Mouse (Mus musculus): Measurements from ENCODE around the gene Phf24. TPM values are rescaled to one million over a fixed set of nuclear protein-coding genes. Genes with fewer than 3 reads are reported as not detected.

Gene Phf24
- polyA plus RNA-seq, 1 experiment: 7.6 TPM

DNA sequence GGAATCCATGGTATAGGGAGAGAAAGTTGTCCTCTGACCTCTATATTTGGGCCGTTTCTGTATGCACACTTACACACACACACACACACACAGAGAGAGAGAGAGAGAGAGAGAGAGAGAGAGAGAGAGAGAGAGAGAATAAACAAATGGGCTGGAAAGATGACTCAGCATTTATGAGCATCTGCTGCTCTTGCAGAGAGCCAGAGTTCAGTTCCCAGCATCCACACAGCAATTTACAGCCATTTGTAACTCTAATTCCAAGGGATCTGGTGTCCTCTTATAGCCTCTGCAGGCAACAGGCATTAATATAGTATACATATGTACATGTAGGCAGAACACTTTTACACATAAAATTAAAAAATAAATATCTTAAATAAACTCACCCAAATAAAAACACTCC lies 12.5 kb upstream of the Phf24 start:
- H3K4me1 ChIP-seq (ENCODE audit: control insufficient read depth, insufficient read depth, low read length): no peaks in the 10 kb centered on the region
- DNase-seq: no peak
- H3K4me3 ChIP-seq (replicated peaks; ENCODE audit: extremely low read depth, low read depth, low read length): no peak overlapping the region
- TF ChIP-seq CTCF (IDR thresholded peaks at IDR 0.05; ENCODE audit: insufficient read depth, low read length) (no peak), POLR2A (IDR thresholded peaks at IDR 0.05; ENCODE audit: borderline replicate concordance, extremely low read depth, low read depth, low read length) (no peak)
- 41% methylated on average over 1 of the region's 1 CpGs for WGBS

DNA sequence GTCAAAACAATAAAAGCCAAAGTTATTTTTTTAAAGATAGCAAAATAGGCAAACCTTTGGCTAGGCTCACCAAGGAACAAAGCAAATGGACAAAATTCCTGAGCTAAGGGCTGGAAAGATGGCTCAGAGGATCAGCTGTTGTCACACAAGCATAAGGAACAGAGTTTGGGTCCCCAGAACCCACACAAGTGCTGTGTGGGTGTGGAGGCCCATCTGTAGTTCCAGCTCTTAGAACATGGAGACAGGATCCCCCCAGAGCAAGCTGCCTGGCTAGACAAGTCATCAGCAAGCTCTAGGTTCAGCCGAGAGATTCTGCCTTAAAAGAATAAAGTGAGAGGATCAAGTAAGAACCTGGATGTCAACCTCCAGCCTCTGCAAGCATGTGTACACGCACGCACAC lies 11.9 kb upstream of the Phf24 start:
- Histone ChIP-seq H3K4me3 (replicated peaks; ENCODE audit: extremely low read depth, low read depth, low read length) (no peak overlapping the region), H3K4me1 (ENCODE audit: control insufficient read depth, insufficient read depth, low read length) (no peaks in the 10 kb centered on the region)
- TF ChIP-seq CTCF (IDR thresholded peaks at IDR 0.05; ENCODE audit: insufficient read depth, low read length): no peak
- no peak for TF ChIP-seq POLR2A (IDR thresholded peaks at IDR 0.05; ENCODE audit: borderline replicate concordance, extremely low read depth, low read depth, low read length)
- no peak for DNase-seq
- WGBS: 83% methylated on average over 3 of the region's 3 CpGs

DNA sequence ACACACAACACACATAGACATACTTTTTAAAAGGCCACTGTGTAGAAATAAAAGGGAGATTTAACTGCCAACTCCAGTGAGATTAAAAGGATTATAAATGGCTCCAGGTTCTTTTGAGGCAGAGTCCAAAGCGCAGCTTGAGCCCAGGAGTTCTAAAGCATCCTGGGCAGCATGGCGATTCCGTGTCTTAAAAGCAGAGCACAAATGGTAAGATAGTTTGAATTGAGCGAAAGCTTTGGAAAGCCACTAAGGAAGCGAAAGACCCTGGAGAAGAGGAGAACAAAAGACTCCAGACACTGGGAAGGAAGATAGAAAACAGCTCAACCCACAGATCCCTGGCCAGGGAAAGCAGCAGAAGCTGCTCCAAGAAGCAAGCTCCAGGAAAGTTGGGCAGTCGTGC lies 11.5 kb upstream of the Phf24 start:
- no peak overlapping the region for H3K4me3 ChIP-seq (replicated peaks; ENCODE audit: extremely low read depth, low read depth, low read length)
- WGBS: 85% methylated on average over 6 of the region's 6 CpGs
- TF ChIP-seq CTCF (IDR thresholded peaks at IDR 0.05; ENCODE audit: insufficient read depth, low read length) (no peak), POLR2A (IDR thresholded peaks at IDR 0.05; ENCODE audit: borderline replicate concordance, extremely low read depth, low read depth, low read length) (no peak)
- DNase-seq: no peak
- no peaks in the 10 kb centered on the region for H3K4me1 ChIP-seq (ENCODE audit: control insufficient read depth, insufficient read depth, low read length)

- TF ChIP-seq CTCF (IDR thresholded peaks at IDR 0.05; ENCODE audit: insufficient read depth, low read length) (no peak), POLR2A (IDR thresholded peaks at IDR 0.05; ENCODE audit: borderline replicate concordance, extremely low read depth, low read depth, low read length) (no peak)
- 41% methylated on average over 10 of the region's 10 CpGs for WGBS
- peaks cover 3% of the 10 kb centered on the region; the same call in 1 of the 2 replicates for H3K4me1 ChIP-seq (ENCODE audit: control insufficient read depth, insufficient read depth, low read length)
- H3K4me3 ChIP-seq (replicated peaks; ENCODE audit: extremely low read depth, low read depth, low read length): no peak overlapping the region
- DNase-seq: no peak
These were observed 3.1 kb upstream of the Phf24 start for GRCm38 (mm10) chr4:42913391-42913790.

GRCm38 (mm10) chr4:42915311-42915710 lies 1.1 kb upstream of the Phf24 start:
- Histone ChIP-seq H3K4me3 (replicated peaks; ENCODE audit: extremely low read depth, low read depth, low read length) (no peak overlapping the region), H3K4me1 (ENCODE audit: control insufficient read depth, insufficient read depth, low read length) (peaks cover 3% of the 10 kb centered on the region; the same call in 1 of the 2 replicates)
- no peak for TF ChIP-seq POLR2A (IDR thresholded peaks at IDR 0.05; ENCODE audit: borderline replicate concordance, extremely low read depth, low read depth, low read length)
- TF ChIP-seq CTCF (IDR thresholded peaks at IDR 0.05; ENCODE audit: insufficient read depth, low read length): no peak
- 78% methylated on average over 12 of the region's 12 CpGs for WGBS
- DNase-seq: no peak

DNA sequence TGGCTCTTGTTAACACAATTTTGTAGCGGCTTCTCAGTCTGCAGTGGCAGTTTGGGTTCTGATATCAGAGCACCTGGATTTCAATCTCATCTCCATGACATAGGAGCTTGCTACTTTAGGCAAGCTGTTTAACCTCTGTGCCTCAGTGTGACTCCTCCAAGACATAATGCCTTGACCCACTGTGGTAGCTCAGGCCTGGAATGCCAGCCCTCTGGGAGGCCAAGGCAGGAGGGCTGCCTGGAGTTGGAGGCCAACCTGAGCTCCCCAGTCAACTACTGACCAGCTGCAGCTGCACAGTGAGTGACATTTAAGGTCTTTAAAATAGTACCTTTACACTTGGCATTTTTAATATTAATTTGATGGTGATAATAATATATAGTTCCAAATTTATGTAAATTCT lies 494 bp upstream of the Phf24 start:
- WGBS: 90% methylated on average over 1 of the region's 1 CpGs
- TF ChIP-seq CTCF (IDR thresholded peaks at IDR 0.05; ENCODE audit: insufficient read depth, low read length): no peak
- TF ChIP-seq POLR2A (IDR thresholded peaks at IDR 0.05; ENCODE audit: borderline replicate concordance, extremely low read depth, low read depth, low read length): no peak
- no peak for DNase-seq
- no peak overlapping the region for H3K4me3 ChIP-seq (replicated peaks; ENCODE audit: extremely low read depth, low read depth, low read length)
- H3K4me1 ChIP-seq (ENCODE audit: control insufficient read depth, insufficient read depth, low read length): peaks cover 3% of the 10 kb centered on the region; the same call in 1 of the 2 replicates

DNA sequence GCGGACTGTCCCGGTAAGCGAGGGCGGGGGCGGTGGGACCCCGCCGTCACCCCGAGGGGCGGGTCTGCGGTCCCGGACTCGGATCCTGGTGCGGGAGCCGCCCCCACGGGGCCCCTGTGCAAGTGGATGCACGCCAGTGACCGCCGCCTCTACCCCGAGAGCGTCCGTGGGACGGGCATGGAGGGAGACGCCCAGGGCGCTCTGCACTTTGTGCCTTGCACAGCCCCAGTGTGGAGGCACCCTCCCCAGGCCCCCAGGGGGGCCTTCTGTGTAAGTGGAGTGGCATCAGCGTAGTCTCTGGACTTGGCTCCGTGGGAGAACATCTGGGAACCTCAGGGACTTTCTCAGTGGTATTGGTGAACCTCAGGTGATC lies 928 bp downstream of the Phf24 start:
- DNase-seq: peak; percentile 24
- WGBS: 6% methylated on average over 26 of the region's 26 CpGs
- Histone ChIP-seq H3K4me3 (replicated peaks; ENCODE audit: extremely low read depth, low read depth, low read length) (peak overlapping the region; percentile 39), H3K4me1 (ENCODE audit: control insufficient read depth, insufficient read depth, low read length) (peaks cover 3% of the 10 kb centered on the region; the same call in 1 of the 2 replicates)
- TF ChIP-seq CTCF (IDR thresholded peaks at IDR 0.05; ENCODE audit: insufficient read depth, low read length): no peak
- TF ChIP-seq POLR2A (IDR thresholded peaks at IDR 0.05; ENCODE audit: borderline replicate concordance, extremely low read depth, low read depth, low read length): no peak

- WGBS: 39% methylated on average over 9 of the region's 9 CpGs
- TF ChIP-seq CTCF (IDR thresholded peaks at IDR 0.05; ENCODE audit: insufficient read depth, low read length) (no peak), POLR2A (IDR thresholded peaks at IDR 0.05; ENCODE audit: borderline replicate concordance, extremely low read depth, low read depth, low read length) (no peak)
- DNase-seq: no peak
- peaks cover 3% of the 10 kb centered on the region; the same call in 1 of the 2 replicates for H3K4me1 ChIP-seq (ENCODE audit: control insufficient read depth, insufficient read depth, low read length)
- no peak overlapping the region for H3K4me3 ChIP-seq (replicated peaks; ENCODE audit: extremely low read depth, low read depth, low read length)
These were observed 4.3 kb downstream of the Phf24 start for GRCm38 (mm10) chr4:42920726-42921125.

GRCm38 (mm10) chr4:42921536-42921935 lies 5.1 kb downstream of the Phf24 start:
- TF ChIP-seq CTCF (IDR thresholded peaks at IDR 0.05; ENCODE audit: insufficient read depth, low read length) (no peak), POLR2A (IDR thresholded peaks at IDR 0.05; ENCODE audit: borderline replicate concordance, extremely low read depth, low read depth, low read length) (no peak)
- peaks cover 2% of the 10 kb centered on the region; the same call in 1 of the 2 replicates for H3K4me1 ChIP-seq (ENCODE audit: control insufficient read depth, insufficient read depth, low read length)
- H3K4me3 ChIP-seq (replicated peaks; ENCODE audit: extremely low read depth, low read depth, low read length): no peak overlapping the region
- no peak for DNase-seq
- WGBS: 69% methylated on average over 2 of the region's 2 CpGs

DNA sequence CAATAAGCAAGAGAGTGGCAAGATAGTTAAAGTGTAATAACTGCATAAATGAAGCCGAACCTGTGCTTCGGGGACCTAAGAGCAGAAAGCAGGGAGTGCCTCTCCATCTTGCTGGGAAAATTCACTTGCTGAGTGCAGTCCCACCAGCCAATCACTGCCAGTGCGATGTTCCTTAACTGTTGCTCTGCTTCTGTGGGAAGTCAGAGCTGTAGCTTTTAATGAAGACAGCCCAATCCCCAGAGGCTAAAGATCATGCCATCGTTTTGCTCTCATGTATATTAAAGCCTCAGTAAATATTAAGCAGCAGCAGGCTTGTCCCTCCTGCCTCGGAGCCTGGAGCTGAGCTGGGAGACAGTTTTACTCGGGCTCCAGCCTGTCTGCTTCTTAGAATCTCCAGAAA lies 5.6 kb downstream of the Phf24 start:
- TF ChIP-seq CTCF (IDR thresholded peaks at IDR 0.05; ENCODE audit: insufficient read depth, low read length): no peak
- TF ChIP-seq POLR2A (IDR thresholded peaks at IDR 0.05; ENCODE audit: borderline replicate concordance, extremely low read depth, low read depth, low read length): no peak
- DNase-seq: no peak
- Histone ChIP-seq H3K4me1 (ENCODE audit: control insufficient read depth, insufficient read depth, low read length) (no peaks in the 10 kb centered on the region), H3K4me3 (replicated peaks; ENCODE audit: extremely low read depth, low read depth, low read length) (no peak overlapping the region)
- 65% methylated on average over 6 of the region's 6 CpGs for WGBS

Measured in lung, adult 2 months (tissue).